Mouse (Mus musculus): ENCODE results near the gene Satb2. TPM values are rescaled to one million over a fixed set of nuclear protein-coding genes. Genes with fewer than 3 reads are reported as not detected.

The Satb2 gene
- total RNA-seq, 2 experiments from 2014 or later, result 0.26 TPM; not detected in 1

DNA sequence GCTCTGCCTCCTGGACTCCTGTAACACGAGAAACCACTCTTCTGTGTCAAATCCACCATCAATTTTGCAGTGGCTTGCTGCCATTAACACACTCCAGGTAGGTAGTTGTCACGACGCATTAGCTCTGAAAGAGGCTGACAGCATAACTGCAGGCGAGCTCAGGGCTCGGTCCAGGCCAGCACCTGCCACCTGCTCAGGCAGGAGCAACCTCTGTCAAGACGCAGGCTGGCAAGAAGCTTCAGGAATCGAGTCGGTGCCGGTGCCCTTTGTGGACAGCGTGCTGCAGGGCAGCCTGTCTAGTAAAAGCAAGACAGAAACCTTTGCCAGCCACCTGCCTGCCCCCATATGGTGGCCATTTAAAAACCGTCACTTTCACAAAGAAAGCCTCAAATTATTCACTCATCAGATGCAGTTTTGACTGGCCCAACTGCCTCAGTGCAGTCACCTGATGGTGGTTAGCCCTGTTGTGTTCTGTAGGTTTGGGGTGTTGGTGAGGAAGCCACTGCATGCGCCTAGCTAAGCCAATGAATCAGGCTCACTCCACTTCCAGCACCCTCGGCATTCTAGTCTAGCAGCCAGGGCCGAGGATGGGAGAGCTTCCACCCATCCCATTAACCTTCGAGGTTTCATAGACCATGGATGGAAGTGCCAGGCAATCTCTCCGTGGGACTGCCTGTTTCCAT lies 228.7 kb downstream of the Satb2 start:
- ATAC-seq (replicated peaks; ENCODE audit: low FRiP score, poor library complexity, severe bottlenecking), result no peak

DNA sequence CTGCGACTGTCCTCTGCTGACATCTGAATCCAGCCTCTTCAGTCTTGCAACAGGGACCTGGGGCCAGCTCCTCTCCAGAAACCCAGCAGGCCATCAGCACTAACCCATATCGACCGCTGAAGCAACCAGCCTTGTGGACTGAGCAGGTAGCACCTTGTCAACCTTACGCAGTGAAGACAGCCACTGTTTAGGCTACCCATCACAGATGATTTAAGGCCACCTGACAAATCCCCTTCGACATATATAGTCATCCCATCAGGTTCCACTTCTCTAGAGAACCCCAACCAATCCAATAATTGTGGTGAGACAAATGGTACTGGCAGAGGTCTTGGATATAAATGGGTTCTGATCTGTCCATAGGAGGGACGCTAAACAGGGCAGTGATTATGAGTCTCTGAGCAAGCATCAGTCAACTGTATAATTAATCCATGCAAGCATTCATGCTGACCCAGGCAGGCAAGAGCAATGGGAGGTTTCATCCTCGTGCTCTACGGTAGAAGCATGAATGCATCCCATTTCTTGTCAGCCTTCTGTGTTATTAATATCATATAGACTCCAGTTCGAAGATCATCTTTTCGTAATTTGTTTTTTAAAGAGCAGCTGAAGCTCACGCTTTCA lies 229.5 kb downstream of the Satb2 start:
- no peak for ATAC-seq (replicated peaks; ENCODE audit: low FRiP score, poor library complexity, severe bottlenecking)

Data from erythroblast, adult 5-6 weeks (primary cell).